Mouse (Mus musculus): ENCODE measurements around the gene Ginm1. TPM values are rescaled to one million over a fixed set of nuclear protein-coding genes. Genes with fewer than 3 reads are reported as not detected.

Ginm1 gene
- 10 to 100 TPM; 47.9 to 59.4 TPM for total RNA-seq (2023)

GRCm38 (mm10) chr10:7792751-7793385, at the start of gene Ginm1, which contains the start of gene Ppil4:
Gene Ginm1 (minus strand): TSS chr10:7792824.
Gene Ppil4 (plus strand): TSS chr10:7792891.

DNA sequence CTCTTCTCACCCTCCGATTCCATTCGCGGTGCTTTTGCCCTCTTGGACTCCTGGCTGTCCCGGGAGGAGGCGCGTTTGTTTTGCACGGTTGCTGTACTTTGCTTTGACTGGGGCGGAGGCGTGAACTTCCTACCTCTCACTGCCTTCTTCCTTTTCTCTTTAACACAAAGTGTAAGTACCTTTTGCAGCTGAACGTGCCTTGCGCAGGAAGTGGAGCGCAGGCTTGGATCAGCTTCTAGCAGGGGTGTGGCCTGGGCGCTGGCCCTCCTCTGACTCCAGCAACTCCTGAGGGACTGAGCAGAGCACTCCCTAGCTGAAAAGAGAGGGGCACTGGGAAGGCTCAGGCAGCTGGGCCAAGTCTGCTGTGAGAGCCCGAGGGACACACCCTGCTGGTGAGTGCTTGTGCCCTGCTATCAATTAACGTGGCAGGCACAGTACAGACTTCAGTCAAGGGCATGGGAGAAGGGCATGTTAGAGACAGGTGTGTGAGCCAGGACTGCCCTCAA, 39.6 kb upstream of the Ginm1 start, which contains the start of gene Zc3h12d:
Gene Zc3h12d, plus strand, starts transcription at position 300 of the 506 bp plus-strand sequence.

GRCm38 (mm10) chr10:7725751-7726500, 66.7 kb downstream of the Ginm1 start, which contains the start of gene Katna1:
Gene Katna1 (plus strand): TSS chr10:7726000.

Other genes with a start within 250 kb of the Ginm1 start
- under 1 TPM; 0.36 to 0.52 TPM for gene Lrp11, start 203.0 kb downstream of the Ginm1 start, total RNA-seq (2023)
- gene Nup43, start 125.3 kb downstream of the Ginm1 start, total RNA-seq (2023): 10 to 100 TPM; 11.6 to 13.2 TPM
- 10 to 100 TPM; 52.7 to 72.0 TPM for gene Pcmt1, start 111.7 kb downstream of the Ginm1 start, total RNA-seq (2023)
- 10 to 100 TPM; 45.9 to 48.8 TPM for gene Lats1, start 111.6 kb downstream of the Ginm1 start, total RNA-seq (2023)
- 10 to 100 TPM; 36.4 to 37.3 TPM for gene Katna1, start 66.8 kb downstream of the Ginm1 start, total RNA-seq (2023)
- 10 to 100 TPM; 74.8 to 77.7 TPM for gene Ppil4, start 67 bp upstream of the Ginm1 start, total RNA-seq (2023)
- 10 to 100 TPM; 51.2 to 59.5 TPM for gene Zc3h12d, start 39.6 kb upstream of the Ginm1 start, total RNA-seq (2023)
- 100 to 1,000 TPM; 124 to 136 TPM for gene Tab2, start 163.4 kb upstream of the Ginm1 start, total RNA-seq (2023)

All from B cell, adult 67 days (primary cell).